Mouse (Mus musculus) CH12.LX (cell line): ENCODE data around the gene Ano1. TPM values are rescaled to one million over a fixed set of nuclear protein-coding genes. Genes with fewer than 3 reads are reported as not detected.

ENCODE experiments used
- DNase-seq: peaks from one replicate; pipeline ENCODE4 v3.0.0-alpha.2; 2013; ENCODE audit errors: extremely low read depth
- H3K27ac ChIP-seq: 2 replicates; pipeline ENCODE4 v1.5.1; 2012; ENCODE audit warnings: low read depth, mild to moderate bottlenecking, control low read depth, moderate library complexity; ENCODE audit not compliant: insufficient read depth
- H3K27me3 ChIP-seq: replicated peaks from 2 replicates; pipeline ENCODE3; 2012; ENCODE audit warnings: inconsistent platforms
- H3K36me3 ChIP-seq, 2 experiments: replicated peaks in 1 of 2; 2 replicates each; pipeline versions ENCODE3 to v1.6.1; 2012; ENCODE audit warnings: inconsistent platforms in 1 of 2, low read length in 1 of 2, mild to moderate bottlenecking in 1 of 2, mixed read lengths in 1 of 2, moderate library complexity in 1 of 2; ENCODE audit not compliant: control insufficient read depth in 1 of 2, insufficient read depth in 1 of 2
- H3K4me1 ChIP-seq, 2 experiments: 2 replicates each; pipeline ENCODE4 v1.6.1; 2012; ENCODE audit warnings: inconsistent platforms in 1 of 2, moderate library complexity in 1 of 2; ENCODE audit not compliant: insufficient read depth in 2 of 2, control insufficient read depth in 1 of 2
- H3K4me2 ChIP-seq: 2 replicates; pipeline ENCODE4 v1.6.1; 2012; ENCODE audit warnings: low read depth, mild to moderate bottlenecking, control low read depth; ENCODE audit not compliant: poor library complexity, insufficient read depth, severe bottlenecking
- H3K4me3 ChIP-seq, 3 experiments: fragments of 150-350 bp in 1 of 3; sonication (generic) in 1 of 3; replicated peaks in 1 of 3; 2 replicates each; pipeline versions ENCODE3 to v1.5.1; 2011 to 2012; ENCODE audit warnings: low read depth in 2 of 3, low read length in 2 of 3, mild to moderate bottlenecking in 2 of 3, moderate library complexity in 2 of 3, control low read depth in 1 of 3, improper control_type of control experiment in 1 of 3, inconsistent platforms in 1 of 3, mixed read lengths in 1 of 3; ENCODE audit not compliant: poor library complexity in 1 of 3
- H3K79me2 ChIP-seq: replicated peaks from 2 replicates; pipeline ENCODE4 v1.6.1; 2012; ENCODE audit warnings: mild to moderate bottlenecking, moderate library complexity; ENCODE audit not compliant: control insufficient read depth, poor library complexity, insufficient read depth, severe bottlenecking; ENCODE audit errors: extremely low read depth
- H3K9ac ChIP-seq: 2 replicates; pipeline ENCODE4 v1.6.1; 2012; ENCODE audit warnings: low read depth, mild to moderate bottlenecking, control low read depth, moderate library complexity; ENCODE audit not compliant: insufficient read depth
- H3K9me3 ChIP-seq: replicated peaks from 2 replicates; pipeline ENCODE3; 2012; ENCODE audit warnings: low read length, inconsistent platforms, mixed read lengths
- CHD2 ChIP-seq: IDR thresholded peaks from 2 replicates; pipeline ENCODE4 v1.6.1; 2011; ENCODE audit warnings: low read length, improper control_type of control experiment
- CTCF ChIP-seq, 2 experiments: IDR thresholded peaks in 1 of 2; conservative IDR thresholded peaks in 1 of 2; 2 replicates each; pipeline ENCODE4 v1.5.1; 2011 to 2012; ENCODE audit warnings: low read depth in 2 of 2, low read length in 2 of 2, improper control_type of control experiment in 1 of 2, inconsistent platforms in 1 of 2, mild to moderate bottlenecking in 1 of 2, moderate library complexity in 1 of 2
- ELF1 ChIP-seq: IDR thresholded peaks from 2 replicates; pipeline ENCODE4 v1.6.1; 2014; ENCODE audit warnings: low read depth, mild to moderate bottlenecking, inconsistent platforms, low read length, improper control_type of control experiment
- EP300 ChIP-seq: IDR thresholded peaks from 2 replicates; pipeline ENCODE4 v1.6.1; 2011; ENCODE audit warnings: low read length, improper control_type of control experiment
- ETS1 ChIP-seq: conservative IDR thresholded peaks from 2 replicates; pipeline ENCODE4 v1.6.1; 2012; ENCODE audit warnings: low read depth, mild to moderate bottlenecking, inconsistent platforms, low read length, improper control_type of control experiment, moderate library complexity
- JUN ChIP-seq: IDR thresholded peaks from 2 replicates; pipeline ENCODE4 v1.6.1; 2011; ENCODE audit warnings: low read depth, mild to moderate bottlenecking, low read length, improper control_type of control experiment, moderate library complexity; ENCODE audit not compliant: insufficient read depth
- JUND ChIP-seq: conservative IDR thresholded peaks from 2 replicates; pipeline ENCODE4 v1.6.1; 2011; ENCODE audit warnings: low read depth, low read length, improper control_type of control experiment
- KAT2A ChIP-seq: IDR thresholded peaks from 2 replicates; pipeline ENCODE4 v1.6.1; 2012; ENCODE audit warnings: low read length, improper control_type of control experiment, inconsistent platforms; ENCODE audit not compliant: insufficient replicate concordance
- MAFK ChIP-seq: IDR thresholded peaks from 2 replicates; pipeline ENCODE4 v1.6.1; 2011; ENCODE audit warnings: low read length, improper control_type of control experiment; ENCODE audit not compliant: insufficient replicate concordance
- MAZ ChIP-seq: IDR thresholded peaks from 2 replicates; pipeline ENCODE4 v1.6.1; 2012; ENCODE audit warnings: low read depth, mild to moderate bottlenecking, inconsistent platforms, low read length, improper control_type of control experiment, moderate library complexity
- MXI1 ChIP-seq: IDR thresholded peaks from 2 replicates; pipeline ENCODE4 v1.6.1; 2011; ENCODE audit warnings: mild to moderate bottlenecking, low read depth, low read length, improper control_type of control experiment
- MYC ChIP-seq: IDR thresholded peaks from 2 replicates; pipeline ENCODE4 v1.6.1; 2011; ENCODE audit warnings: low read depth, mild to moderate bottlenecking, improper control_type of control experiment, low read length
- NELFE ChIP-seq: IDR thresholded peaks from 2 replicates; pipeline ENCODE4 v1.6.1; 2011; ENCODE audit warnings: low read depth, low read length, improper control_type of control experiment
- NRF1 ChIP-seq: IDR thresholded peaks from 2 replicates; pipeline ENCODE4 v1.6.1; 2014; ENCODE audit warnings: low read depth, mild to moderate bottlenecking, inconsistent platforms, low read length, improper control_type of control experiment, moderate library complexity
- PAX5 ChIP-seq: IDR thresholded peaks from 2 replicates; pipeline ENCODE4 v1.6.1; 2012; ENCODE audit warnings: low read length, inconsistent platforms, mixed read lengths
- POLR2AphosphoS2 ChIP-seq: IDR thresholded peaks from 2 replicates; pipeline ENCODE4 v1.6.1; 2011; ENCODE audit warnings: low read depth, low read length, improper control_type of control experiment
- RAD21 ChIP-seq: IDR thresholded peaks from 2 replicates; pipeline ENCODE4 v1.6.1; 2011; ENCODE audit warnings: low read depth, mild to moderate bottlenecking, low read length, improper control_type of control experiment, moderate library complexity
- SMC3 ChIP-seq: IDR thresholded peaks from 2 replicates; pipeline ENCODE4 v1.6.1; 2011; ENCODE audit warnings: low read depth, low read length, improper control_type of control experiment
- TCF12 ChIP-seq: IDR thresholded peaks from 2 replicates; pipeline ENCODE4 v1.6.1; 2014; ENCODE audit warnings: low read depth, mild to moderate bottlenecking, inconsistent platforms, low read length, improper control_type of control experiment
- UBTF ChIP-seq: IDR thresholded peaks from 2 replicates; pipeline ENCODE4 v1.6.1; 2012; ENCODE audit warnings: low read depth, mild to moderate bottlenecking, inconsistent platforms, low read length, improper control_type of control experiment, moderate library complexity
- USF2 ChIP-seq: conservative IDR thresholded peaks from 2 replicates; pipeline ENCODE4 v1.6.1; 2011; ENCODE audit warnings: low read depth, low read length, improper control_type of control experiment
- ZKSCAN1 ChIP-seq: IDR thresholded peaks from 2 replicates; pipeline ENCODE4 v1.6.1; 2012; ENCODE audit warnings: low read depth, inconsistent platforms, low read length, improper control_type of control experiment, borderline replicate concordance
- dilution Hi-C: fragments of 300-500 bp; cut with MboI; formaldehyde crosslinking; loops from 2 replicates; pipeline ENCODE4 v1.14.3; 2020; ENCODE audit warnings: low sequenced_read_pairs; ENCODE audit not compliant: extremely low pct_unique_long_range_greater_than_20kb, extremely low pct_ligation_motif_present
- in situ Hi-C: fragments of 300-500 bp; cut with MboI; formaldehyde crosslinking; loops from 3 replicates; pipeline ENCODE4 v1.14.3; 2019; ENCODE audit warnings: low sequenced_read_pairs, low pct_ligation_motif_present, low pct_unique_long_range_greater_than_20kb, mixed read lengths
- polyA plus RNA-seq: library from polyadenylated mRNA; unstranded; fragments of >175 nt; gene quantifications from 2 replicates; pipeline ENCODE4 v1.2.1, GENCODE M21; 2012; ENCODE audit warnings: low read depth; ENCODE audit not compliant: insufficient read length
- total RNA-seq, 2 experiments: library from RNA; depleted of rRNA; stranded (reverse); fragments of 300-350 nt in 1 of 2; fragments of >200 nt in 1 of 2; gene quantifications; 2 replicates each; pipeline ENCODE4 v1.2.3; 2012 to 2014

Ano1 gene
- total and polyA plus RNA-seq, 3 experiments: not detected

GRCm38 (mm10) chr7:144668603-144669278, 83.0 kb downstream of the Ano1 start:
- DNase-seq: no peak
- H3K9me3 ChIP-seq: peaks cover 5% of the 10 kb centered on the region
- dilution Hi-C loops: no loop called here
- TF ChIP-seq SMC3: no peak
- no peak for TF ChIP-seq POLR2AphosphoS2
- TF ChIP-seq PAX5: no peak
- H3K79me2 ChIP-seq: no peaks in the 10 kb centered on the region
- H3K36me3 ChIP-seq: no peaks in the 10 kb centered on the region
- in situ Hi-C loops: no loop called here
- no peak overlapping the region for H3K4me2 ChIP-seq
- H3K27ac ChIP-seq: no peak overlapping the region
- no peak overlapping the region for H3K9ac ChIP-seq
- no peak overlapping the region for H3K4me3 ChIP-seq
- H3K4me1 ChIP-seq: no peaks in the 10 kb centered on the region
- H3K27me3 ChIP-seq: peaks cover 88% of the 10 kb centered on the region

GRCm38 (mm10) chr7:144667091-144667490, 84.7 kb downstream of the Ano1 start:
- no peaks in the 10 kb centered on the region for H3K79me2 ChIP-seq
- H3K4me3 ChIP-seq: no peak overlapping the region
- H3K4me2 ChIP-seq: no peak overlapping the region
- no peak overlapping the region for H3K27ac ChIP-seq
- no peak for DNase-seq
- dilution Hi-C loops (no loop called here), in situ Hi-C loops (no loop called here)
- TF ChIP-seq ZKSCAN1 (no peak), MAFK (no peak), POLR2AphosphoS2 (no peak), MAZ (no peak)
- H3K4me1 ChIP-seq: no peaks in the 10 kb centered on the region
- H3K9me3 ChIP-seq: peaks cover 5% of the 10 kb centered on the region
- H3K9ac ChIP-seq: no peak overlapping the region
- peaks cover 89% of the 10 kb centered on the region for H3K27me3 ChIP-seq
- H3K36me3 ChIP-seq: no peaks in the 10 kb centered on the region

GRCm38 (mm10) chr7:144665585-144665984, 86.2 kb downstream of the Ano1 start:
- Histone ChIP-seq H3K27me3 (peaks cover 89% of the 10 kb centered on the region), H3K27ac (no peak overlapping the region), H3K79me2 (no peaks in the 10 kb centered on the region), H3K4me1 (no peaks in the 10 kb centered on the region), H3K36me3 (no peaks in the 10 kb centered on the region), H3K4me3 (no peak overlapping the region), H3K9me3 (peaks cover 5% of the 10 kb centered on the region), H3K9ac (no peak overlapping the region), H3K4me2 (no peak overlapping the region)
- dilution Hi-C loops: no loop called here
- DNase-seq: no peak
- TF ChIP-seq MYC (no peak), RAD21 (no peak), CTCF (conservative IDR thresholded peaks at IDR 0.05 in 1 of 2, IDR thresholded peaks at IDR 0.05 in 1 of 2; ENCODE audit: low read depth in 2 of 2, low read length in 2 of 2) (no peak), UBTF (no peak), EP300 (no peak), TCF12 (no peak), JUN (no peak), USF2 (no peak), ELF1 (no peak), NELFE (no peak), JUND (no peak), KAT2A (no peak), CHD2 (no peak), MXI1 (no peak), NRF1 (no peak), ETS1 (no peak), PAX5 (no peak)
- in situ Hi-C loops: no loop called here
